ENCODE assay signal across 25 mouse cellular contexts in the genomic region with DNA sequence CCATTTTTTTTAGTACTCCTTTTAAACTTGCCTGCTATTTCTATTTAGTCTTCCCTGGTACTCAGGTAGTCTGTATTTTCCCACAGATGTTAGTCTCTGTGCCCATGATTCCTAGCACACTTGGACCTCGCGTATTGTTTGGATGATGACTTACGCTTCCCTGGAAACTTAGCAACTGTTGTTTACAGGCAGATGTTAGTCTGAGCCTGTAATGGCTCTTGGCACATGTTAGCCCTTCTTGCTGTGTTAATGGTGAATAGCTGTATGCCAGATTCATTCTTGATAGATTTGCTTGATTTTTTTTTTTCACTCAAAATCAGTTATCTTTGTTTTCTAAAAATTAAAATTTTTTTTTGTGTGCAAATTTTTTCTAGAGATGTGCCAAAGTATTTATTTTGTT. TPM values are rescaled to one million over a fixed set of nuclear protein-coding genes. Genes with fewer than 3 reads are reported as not detected.
DNase-seq lines count a peak whose midpoint lies in the region; ATAC-seq and TF ChIP-seq lines count a peak whose summit lies in the region.
"Had no signal": no experiment of that assay in that cellular context is flagged by ENCODE, and none has a peak within 500 bp of the region (broad histone marks: within the 10 kb centered on the region; RNA-seq: fewer than 3 reads in every experiment).

No protein-coding gene starts in this region.

- H3K9ac ChIP-seq in embryonic facial prominence, embryonic 14.5 days (ENCODE audit: low read depth, low read length) = no peak overlapping the region
- no peak overlapping the region for H3K9ac ChIP-seq in lung, postnatal 0 days (replicated peaks; ENCODE audit: low read depth)
- H3K9ac ChIP-seq: midbrain, embryonic 15.5 days had no signal

- no peak overlapping the region for H3K4me2 ChIP-seq in embryonic facial prominence, embryonic 14.5 days (ENCODE audit: low read depth, low read length)
- no peak overlapping the region for H3K4me2 ChIP-seq in lung, postnatal 0 days (replicated peaks; ENCODE audit: low read depth, low read length)
- H3K4me2 ChIP-seq: midbrain, embryonic 15.5 days had no signal

- ATAC-seq in embryonic facial prominence, embryonic 14.5 days (ENCODE audit: low read depth) = no peak
- ATAC-seq in lung, postnatal 0 days = no peak

- 72% methylated on average over 3 of the region's 3 CpGs for WGBS in embryonic facial prominence, embryonic 14.5 days
- 93% methylated on average over 3 of the region's 3 CpGs for WGBS in embryonic facial prominence, embryonic 10.5 days
- 51% methylated on average over 3 of the region's 3 CpGs for WGBS in lung, postnatal 0 days
- WGBS in limb, embryonic 10.5 days = 93% methylated on average over 3 of the region's 3 CpGs

- no peak for TF ChIP-seq EP300 in lung, postnatal 0 days (IDR thresholded peaks at IDR 0.05)

- no peak overlapping the region for H3K4me3 ChIP-seq in embryonic facial prominence, embryonic 14.5 days (ENCODE audit: low read depth, low read length)
- no peak overlapping the region for H3K4me3 ChIP-seq in embryonic facial prominence, embryonic 10.5 days
- no peak overlapping the region for H3K4me3 ChIP-seq in lung, postnatal 0 days (ENCODE audit: low read depth, low read length)
- H3K4me3 ChIP-seq in limb, embryonic 10.5 days = no peak overlapping the region
- H3K4me3 ChIP-seq: midbrain, embryonic 15.5 days; myocyte had no signal

- peak; percentile 17 for DNase-seq in embryonic facial prominence, embryonic 14.5 days (ENCODE audit: low spot score)
- DNase-seq in embryonic facial prominence, embryonic 10.5 days (ENCODE audit: low spot score) = no peak
- DNase-seq in heart, adult 11 months = peak; percentile 74
- no peak for DNase-seq in heart, adult 8-10 months (ENCODE audit: low spot score)
- peak; percentile 18 for DNase-seq in lung, postnatal 0 days (ENCODE audit: low spot score)
- no peak for DNase-seq in lung, postnatal 4 days
- DNase-seq in limb, embryonic 10.5 days (ENCODE audit: low spot score) = no peak
- no peak for DNase-seq in left cerebral cortex, adult 18-20 months (ENCODE audit: low spot score in 2 of 2)
- DNase-seq: adrenal gland, postnatal 14 days; cerebellum, adult 8-10 months; heart, postnatal 4 days; kidney, adult 2 months; lung, postnatal 36 days; thymus, adult 2 months; thymus, postnatal 4 days had no signal

- no peaks in the 10 kb centered on the region for H3K9me3 ChIP-seq in embryonic facial prominence, embryonic 14.5 days (ENCODE audit: control insufficient read depth, low read length)
- no peaks in the 10 kb centered on the region for H3K9me3 ChIP-seq in embryonic facial prominence, embryonic 10.5 days
- H3K9me3 ChIP-seq in lung, postnatal 0 days (ENCODE audit: low read length) = no peaks in the 10 kb centered on the region
- H3K9me3 ChIP-seq in limb, embryonic 10.5 days (replicated peaks) = no peaks in the 10 kb centered on the region
- H3K9me3 ChIP-seq: heart, embryonic 10.5 days; midbrain, embryonic 15.5 days had no signal

- H3K36me3 ChIP-seq in embryonic facial prominence, embryonic 14.5 days (ENCODE audit: control insufficient read depth, insufficient read depth, low read length) = peaks cover 54% of the 10 kb centered on the region; the same call in 1 of the 2 replicates
- peaks cover 29% of the 10 kb centered on the region for H3K36me3 ChIP-seq in embryonic facial prominence, embryonic 10.5 days (replicated peaks)
- H3K36me3 ChIP-seq in lung, postnatal 0 days (ENCODE audit: insufficient read depth, low read length) = peaks cover 9% of the 10 kb centered on the region; the same call in 1 of the 2 replicates
- peaks cover 20% of the 10 kb centered on the region for H3K36me3 ChIP-seq in limb, embryonic 10.5 days

- H3K27me3 ChIP-seq in embryonic facial prominence, embryonic 14.5 days (replicated peaks; ENCODE audit: control insufficient read depth, insufficient read depth, low read length) = no peaks in the 10 kb centered on the region
- no peaks in the 10 kb centered on the region for H3K27me3 ChIP-seq in embryonic facial prominence, embryonic 10.5 days (replicated peaks; ENCODE audit: low read depth, poor library complexity, severe bottlenecking)
- H3K27me3 ChIP-seq in lung, postnatal 0 days (replicated peaks; ENCODE audit: insufficient read depth, low read length) = no peaks in the 10 kb centered on the region
- H3K27me3 ChIP-seq in limb, embryonic 10.5 days (ENCODE audit: low read depth, poor library complexity, severe bottlenecking) = no peaks in the 10 kb centered on the region
- H3K27me3 ChIP-seq: midbrain, embryonic 15.5 days had no signal

- no peak for TF ChIP-seq CTCF in lung, postnatal 0 days (IDR thresholded peaks at IDR 0.05)

- no peaks in the 10 kb centered on the region for H3K4me1 ChIP-seq in embryonic facial prominence, embryonic 14.5 days (ENCODE audit: control insufficient read depth, insufficient read depth, low read length)
- H3K4me1 ChIP-seq in embryonic facial prominence, embryonic 10.5 days = peaks cover 8% of the 10 kb centered on the region
- H3K4me1 ChIP-seq in lung, postnatal 0 days (ENCODE audit: insufficient read depth, low read depth, low read length) = no peaks in the 10 kb centered on the region
- H3K4me1 ChIP-seq in limb, embryonic 10.5 days = peaks cover 9% of the 10 kb centered on the region

- no peak overlapping the region for H3K27ac ChIP-seq in embryonic facial prominence, embryonic 14.5 days (replicated peaks; ENCODE audit: low read depth, low read length)
- no peak overlapping the region for H3K27ac ChIP-seq in embryonic facial prominence, embryonic 10.5 days (replicated peaks)
- no peak overlapping the region for H3K27ac ChIP-seq in lung, postnatal 0 days (ENCODE audit: low read length)
- peak overlapping the region; percentile 66; the same call in 1 of the 2 replicates for H3K27ac ChIP-seq in limb, embryonic 10.5 days
- H3K27ac ChIP-seq: kidney, postnatal 0 days; midbrain, embryonic 15.5 days; stomach, postnatal 0 days had no signal

RNA-seq across cellular contexts. Expression of a gene that starts 18.3 kb away (rescaled TPM):
- 62.1 and 63.7 TPM in 2 replicates for polyA plus RNA-seq in embryonic facial prominence, embryonic 14.5 days (2014; fragmentation: Nextera tagmentation; extraction: Ambion mirVana)
- polyA plus RNA-seq in embryonic facial prominence, embryonic 10.5 days (2016; fragmentation: Nextera tagmentation; extraction: Ambion mirVana) = 51.4 and 54.7 TPM in 2 replicates
- total RNA-seq in heart, adult 8-10 months (2022) = 10 to 100 TPM; 20.9 to 25.3 (median 24.1) TPM
- 45.1 and 50.6 TPM in 2 replicates for polyA plus RNA-seq in lung, postnatal 0 days (2015; fragmentation: Nextera tagmentation; extraction: Ambion mirVana)
- polyA plus RNA-seq in limb, embryonic 10.5 days (2016; fragmentation: Nextera tagmentation; extraction: Ambion mirVana) = 46.1 and 50.7 TPM in 2 replicates
- total RNA-seq in left cerebral cortex, adult 18-20 months (2021) = 100 to 1,000 TPM; 110 to 113 TPM

RNA-seq across cellular contexts. Expression of a gene that starts 40.3 kb away (rescaled TPM):
- polyA plus RNA-seq in embryonic facial prominence, embryonic 14.5 days (2014; fragmentation: Nextera tagmentation; extraction: Ambion mirVana) = 12.7 and 19.0 TPM in 2 replicates
- 33.7 and 37.4 TPM in 2 replicates for polyA plus RNA-seq in embryonic facial prominence, embryonic 10.5 days (2016; fragmentation: Nextera tagmentation; extraction: Ambion mirVana)
- 1 to 10 TPM; 4.5 to 6.7 (median 5.6) TPM for total RNA-seq in heart, adult 8-10 months (2022)
- 6.7 and 7.2 TPM in 2 replicates for polyA plus RNA-seq in lung, postnatal 0 days (2015; fragmentation: Nextera tagmentation; extraction: Ambion mirVana)
- 35.0 and 37.0 TPM in 2 replicates for polyA plus RNA-seq in limb, embryonic 10.5 days (2016; fragmentation: Nextera tagmentation; extraction: Ambion mirVana)
- total RNA-seq in left cerebral cortex, adult 18-20 months (2021) = 10 to 100 TPM; 10.5 to 11.0 TPM

RNA-seq across cellular contexts. Expression of a gene that starts 50.3 kb away (rescaled TPM):
- 0.26 TPM in 1 of 2 replicates, not detected in the other for polyA plus RNA-seq in embryonic facial prominence, embryonic 14.5 days (2014; fragmentation: Nextera tagmentation; extraction: Ambion mirVana)
- not detected in 2 replicates for polyA plus RNA-seq in embryonic facial prominence, embryonic 10.5 days (2016; fragmentation: Nextera tagmentation; extraction: Ambion mirVana)
- 1 to 10 TPM; 2.8 to 3.9 (median 3.4) TPM for total RNA-seq in heart, adult 8-10 months (2022)
- polyA plus RNA-seq in lung, postnatal 0 days (2015; fragmentation: Nextera tagmentation; extraction: Ambion mirVana) = 0.11 and 0.12 TPM in 2 replicates
- not detected in 2 replicates for polyA plus RNA-seq in limb, embryonic 10.5 days (2016; fragmentation: Nextera tagmentation; extraction: Ambion mirVana)
- total RNA-seq in left cerebral cortex, adult 18-20 months (2021) = 1 to 10 TPM; 4.0 to 5.1 TPM
- total RNA-seq: liver, adult 2 months; megakaryocyte-erythroid progenitor cell, adult 5-6 weeks; neutrophil, adult 5-6 weeks had no signal
- polyA plus RNA-seq: heart, embryonic 10.5 days; limb, embryonic 11.5 days; liver, adult 2 months; liver, embryonic 16.5 days; midbrain, embryonic 15.5 days; myocyte; stomach, postnatal 0 days had no signal

Comparison
In these comparisons a context has a peak if more than half of its experiments do, and no peak if none do; other contexts are left out.
1. DNase-seq: peak in embryonic facial prominence, embryonic 14.5 days (single experiment), heart, adult 11 months (single experiment) and lung, postnatal 0 days (single experiment); none in embryonic facial prominence, embryonic 10.5 days (single experiment), heart, adult 8-10 months (single experiment), lung, postnatal 4 days (0 of 2), limb, embryonic 10.5 days (single experiment) and left cerebral cortex, adult 18-20 months (0 of 2).